Mouse (Mus musculus): Measurements from ENCODE around the gene Bcap29.
"Not testable (repeated sequence)": the region's sequence is repeated elsewhere in the genome, so short reads cannot be mapped to it uniquely, and the experiment has no call there.

Bcap29 gene

GRCm38 (mm10) chr12:31578691-31579476 lies 55.6 kb downstream of the Bcap29 start:
- no peak for DNase-seq (ENCODE audit: low spot score)

- DNase-seq (ENCODE audit: low spot score), result no peak
Observed at GRCm38 (mm10) chr12:31574506-31574905, 60.0 kb downstream of the Bcap29 start.

- DNase-seq (ENCODE audit: low spot score), result no peak
Observed at GRCm38 (mm10) chr12:31569784-31570183, 64.7 kb downstream of the Bcap29 start.

- DNase-seq (ENCODE audit: low spot score), result no peak
Observed at GRCm38 (mm10) chr12:31568661-31569060, 65.8 kb downstream of the Bcap29 start.

- DNase-seq (ENCODE audit: low spot score), result not testable (repeated sequence)
Observed at GRCm38 (mm10) chr12:31567535-31567934, 66.9 kb downstream of the Bcap29 start.

GRCm38 (mm10) chr12:31560712-31561111 lies 73.7 kb downstream of the Bcap29 start:
- no peak for DNase-seq (ENCODE audit: low spot score)

- no peak for DNase-seq (ENCODE audit: low spot score)
Observed at GRCm38 (mm10) chr12:31560002-31560401, 74.5 kb downstream of the Bcap29 start.

GRCm38 (mm10) chr12:31554371-31554770 lies 80.1 kb downstream of the Bcap29 start:
- DNase-seq (ENCODE audit: low spot score), result no peak

GRCm38 (mm10) chr12:31551252-31551651 lies 83.2 kb downstream of the Bcap29 start:
- no peak for DNase-seq (ENCODE audit: low spot score)

- DNase-seq (ENCODE audit: low spot score), result no peak
Observed at GRCm38 (mm10) chr12:31546061-31546460, 88.4 kb downstream of the Bcap29 start.

GRCm38 (mm10) chr12:31545219-31545618 lies 89.2 kb downstream of the Bcap29 start:
- DNase-seq (ENCODE audit: low spot score), result no peak

GRCm38 (mm10) chr12:31541541-31541940 lies 92.9 kb downstream of the Bcap29 start:
- no peak for DNase-seq (ENCODE audit: low spot score)

All from testis, postnatal 10 days (tissue).